26 mouse cellular contexts compared by ENCODE assay signal in genomic region chr9:46006224-46006623, GRCm38 (mm10).
"Had no signal": no experiment of that assay in that cellular context is flagged by ENCODE, and none has a peak within 500 bp of the region (broad histone marks: within the 10 kb centered on the region; RNA-seq: fewer than 3 reads in every experiment).

No protein-coding gene starts in this region.

- H3K9me3 ChIP-seq: heart, embryonic 13.5 days; heart, embryonic 15.5 days; hindbrain, embryonic 10.5 days; hindbrain, embryonic 12.5 days; intestine, embryonic 15.5 days; limb, embryonic 13.5 days; limb, embryonic 15.5 days; liver, embryonic 12.5 days had no signal

- H3K4me2 ChIP-seq: heart, embryonic 11.5 days; heart, embryonic 13.5 days; heart, embryonic 15.5 days; hindbrain, embryonic 12.5 days; hindbrain, embryonic 14.5 days; intestine, embryonic 15.5 days; limb, embryonic 13.5 days; limb, embryonic 15.5 days; liver, embryonic 12.5 days had no signal

- H3K27me3 ChIP-seq: heart, embryonic 13.5 days; heart, embryonic 15.5 days; hindbrain, embryonic 12.5 days; intestine, embryonic 15.5 days; limb, embryonic 13.5 days; limb, embryonic 15.5 days; liver, embryonic 12.5 days had no signal

- H3K9ac ChIP-seq: heart, embryonic 13.5 days; heart, embryonic 15.5 days; hindbrain, embryonic 12.5 days; hindbrain, embryonic 14.5 days; intestine, embryonic 15.5 days; limb, embryonic 13.5 days; limb, embryonic 15.5 days; liver, embryonic 12.5 days; liver, embryonic 14.5 days had no signal

- DNase-seq: gastrocnemius, postnatal 14 days; gastrocnemius, postnatal 36 days; heart, adult 18-20 months; heart, postnatal 4 days; kidney, adult 18-20 months; kidney, adult 8-10 months; kidney, postnatal 14 days; kidney, postnatal 36 days; layer of hippocampus, adult 9-11 months; layer of hippocampus, postnatal 36 days; left cerebral cortex, postnatal 4 days had no signal

- H3K36me3 ChIP-seq: heart, embryonic 13.5 days; heart, embryonic 15.5 days; hindbrain, embryonic 10.5 days; hindbrain, embryonic 12.5 days; intestine, embryonic 15.5 days; limb, embryonic 13.5 days; limb, embryonic 15.5 days; liver, embryonic 12.5 days had no signal

- ATAC-seq: hindbrain, embryonic 16.5 days; inflammation-experienced regulatory T-cells, adult 6 months; intestine, embryonic 15.5 days; intestine, postnatal 0 days; liver, embryonic 12.5 days had no signal

- H3K27ac ChIP-seq: heart, embryonic 13.5 days; heart, embryonic 15.5 days; hindbrain, embryonic 10.5 days; hindbrain, embryonic 12.5 days; hindbrain, embryonic 14.5 days; intestine, embryonic 15.5 days; kidney, postnatal 0 days; limb, embryonic 13.5 days; limb, embryonic 15.5 days; liver, embryonic 12.5 days; liver, embryonic 14.5 days had no signal

- H3K4me3 ChIP-seq: heart, embryonic 13.5 days; heart, embryonic 15.5 days; hindbrain, embryonic 10.5 days; hindbrain, embryonic 12.5 days; intestine, embryonic 15.5 days; limb, embryonic 13.5 days; limb, embryonic 15.5 days; liver, embryonic 12.5 days had no signal

- H3K4me1 ChIP-seq: limb, embryonic 13.5 days had no signal
